Mouse (Mus musculus) gastrocnemius, adult 2 months (tissue): Measurements from ENCODE around the gene Tns2. TPM values are rescaled to one million over a fixed set of nuclear protein-coding genes. Genes with fewer than 3 reads are reported as not detected.
"Not testable (repeated sequence)": the region's sequence is repeated elsewhere in the genome, so short reads cannot be mapped to it uniquely, and the experiment has no call there.

Experiments
- DNase-seq: peaks from one replicate; pipeline ENCODE4 v3.0.0; 2022
- H3K27ac ChIP-seq: fragments of 200-600 bp; 2 replicates; pipeline ENCODE4 v1.8.1; 2022; ENCODE audit warnings: mild to moderate bottlenecking
- H3K4me3 ChIP-seq: fragments of 200-600 bp; 2 replicates; pipeline ENCODE4 v1.8.1; 2022; ENCODE audit warnings: mild to moderate bottlenecking, moderate library complexity
- CTCF ChIP-seq: fragments of 200-600 bp; IDR thresholded peaks from 2 replicates; pipeline ENCODE4 v1.8.1; 2022; ENCODE audit warnings: antibody characterized with exemption, mild to moderate bottlenecking, moderate library complexity
- intact Hi-C: fragments of 180-260 bp; cut with DNase I; formaldehyde crosslinking; loops from one replicate; pipeline ENCODE4 v1.15.1; 2025
- total RNA-seq, 2 experiments: library from RNA; stranded (reverse); gene quantifications; 2 replicates each; pipeline ENCODE4 v1.2.3; 2021

Gene Tns2
- total RNA-seq, 2 experiments from 2014 or later = 39.1 to 44.1 TPM

GRCm38 (mm10) chr15:102150301-102151135 lies 50.3 kb downstream of the Tns2 start, which contains the start of gene Soat2:
Soat2 (plus strand) TSS chr15:102150526.
- peak; percentile 50 for DNase-seq
- no peak for TF ChIP-seq CTCF
- peak within 1 kb of the TSS; percentile 63 for H3K27ac ChIP-seq
- intact Hi-C loops = no loop called here
- no peak within 1 kb of the TSS for H3K4me3 ChIP-seq

- Histone ChIP-seq H3K4me3 (no peak overlapping the region), H3K27ac (no peak overlapping the region)
- DNase-seq = no peak
- intact Hi-C loops = no loop called here
- no peak for TF ChIP-seq CTCF
These were observed 52.4 kb downstream of the Tns2 start for GRCm38 (mm10) chr15:102152646-102153045.

GRCm38 (mm10) chr15:102155006-102155405 lies 54.8 kb downstream of the Tns2 start:
- intact Hi-C loops, DNase-seq, H3K27ac ChIP-seq, H3K4me3 ChIP-seq: not testable (repeated sequence)
- TF ChIP-seq CTCF = peak; percentile 13; the same call in 1 of the 2 replicates

GRCm38 (mm10) chr15:102156836-102157235 lies 56.6 kb downstream of the Tns2 start:
- intact Hi-C loops = no loop called here
- no peak for DNase-seq

GRCm38 (mm10) chr15:102160415-102161060 lies 60.3 kb downstream of the Tns2 start:
- intact Hi-C loops = no loop called here

More at GRCm38 (mm10) chr15:102156836-102157235, 56.6 kb downstream of the Tns2 start:
- Histone ChIP-seq H3K27ac (no peak overlapping the region), H3K4me3 (no peak overlapping the region)
- TF ChIP-seq CTCF = no peak

GRCm38 (mm10) chr15:102163900-102164693 lies 63.9 kb downstream of the Tns2 start:
- no peak for DNase-seq
- intact Hi-C loops = no loop called here

More at GRCm38 (mm10) chr15:102160415-102161060, 60.3 kb downstream of the Tns2 start:
- Histone ChIP-seq H3K27ac (no peak overlapping the region), H3K4me3 (no peak overlapping the region)
- no peak for DNase-seq
- no peak for TF ChIP-seq CTCF

GRCm38 (mm10) chr15:102165468-102166100 lies 65.4 kb downstream of the Tns2 start:
- no peak overlapping the region for H3K27ac ChIP-seq
- H3K4me3 ChIP-seq = no peak overlapping the region
- TF ChIP-seq CTCF = no peak
- no peak for DNase-seq
- intact Hi-C loops = no loop called here

More at GRCm38 (mm10) chr15:102163900-102164693, 63.9 kb downstream of the Tns2 start:
- no peak for TF ChIP-seq CTCF
- Histone ChIP-seq H3K27ac (no peak overlapping the region), H3K4me3 (no peak overlapping the region)

Other genes with a start within 250 kb of the Tns2 start
- not detected for gene Krt1, start 249.6 kb upstream of the Tns2 start, total RNA-seq
- not detected for gene Krt77, start 230.7 kb upstream of the Tns2 start, total RNA-seq
- not detected for gene Krt76, start 207.5 kb upstream of the Tns2 start, total RNA-seq
- gene Krt4, start 175.7 kb upstream of the Tns2 start, total RNA-seq = not detected
- not detected for gene Krt79, start 160.1 kb upstream of the Tns2 start, total RNA-seq
- gene Krt78, start 146.1 kb upstream of the Tns2 start, total RNA-seq = not detected
- not detected for gene Krt8, start 95.9 kb upstream of the Tns2 start, total RNA-seq
- gene Krt18, start 72.2 kb upstream of the Tns2 start, total RNA-seq = under 1 TPM in 1 of 2 experiments, not detected in 1; 0.33 TPM
- gene Eif4b, start 26.6 kb upstream of the Tns2 start, total RNA-seq = 100 to 1,000 TPM; 187 to 246 TPM
- 1 to 10 TPM; 4.4 to 5.8 TPM for gene Spryd3, start 35.8 kb downstream of the Tns2 start, total RNA-seq
- gene Igfbp6, start 43.9 kb downstream of the Tns2 start, total RNA-seq = 10 to 100 TPM; 34.3 to 87.7 TPM
- gene Soat2, start 50.1 kb downstream of the Tns2 start, total RNA-seq = under 1 TPM in 1 of 2 experiments, not detected in 1; 0.14 TPM
- gene Zfp740, start 102.8 kb downstream of the Tns2 start, total RNA-seq = 10 to 100 TPM; 26.8 to 29.6 TPM
- 1 to 10 TPM; 5.8 to 8.8 TPM for gene Csad, start 104.3 kb downstream of the Tns2 start, total RNA-seq
- gene Itgb7, start 131.5 kb downstream of the Tns2 start, total RNA-seq = 1 to 10 TPM; 1.2 to 1.3 TPM
- 10 to 100 TPM in 1 of 2 experiments, 1 to 10 TPM in 1; 9.9 to 11.9 TPM for gene Rarg, start 157.1 kb downstream of the Tns2 start, total RNA-seq
- gene Gm9918, start 170.2 kb downstream of the Tns2 start, total RNA-seq = not detected
- gene Mfsd5, start 179.0 kb downstream of the Tns2 start, total RNA-seq = 10 to 100 TPM; 14.2 TPM
- gene Espl1, start 195.9 kb downstream of the Tns2 start, total RNA-seq = under 1 TPM; 0.06 to 0.31 TPM
- gene Pfdn5, start 225.7 kb downstream of the Tns2 start, total RNA-seq = 100 to 1,000 TPM; 232 to 252 TPM
- 10 to 100 TPM; 15.6 to 16.0 TPM for gene Myg1, start 231.3 kb downstream of the Tns2 start, total RNA-seq